Mouse (Mus musculus): ENCODE measurements at regions not wholly inside any gene's neighbourhood (a gene's known extent, or its start where the extent isn't known, plus 50 kb on each side); places are given as distances from the start of the nearest gene placed in this dataset.

- Histone ChIP-seq H3K36me3 (replicated peaks; ENCODE audit: control insufficient read depth, insufficient read depth) (no peaks in the 10 kb centered on the region), H3K4me3 (replicated peaks; ENCODE audit: low read length) (no peak overlapping the region), H3K9ac (no peak overlapping the region), H3K9me3 (ENCODE audit: control insufficient read depth, low read length) (no peaks in the 10 kb centered on the region), H3K27me3 (ENCODE audit: control insufficient read depth, insufficient read depth, low read length) (no peaks in the 10 kb centered on the region), H3K27ac (no peak overlapping the region), H3K4me2 (replicated peaks) (no peak overlapping the region), H3K4me1 (replicated peaks; ENCODE audit: control insufficient read depth, insufficient read depth, low read length) (no peaks in the 10 kb centered on the region)
- ATAC-seq (ENCODE audit: low FRiP score) (no peak), DNase-seq (ENCODE audit: low spot score) (no peak)
- 87% methylated on average over 1 of the region's 1 CpGs for WGBS
Observed at GRCm38 (mm10) chr1:105074326-105074725, 282.2 kb downstream of the Rnf152 start.

- ATAC-seq (ENCODE audit: low FRiP score) (no peak), DNase-seq (ENCODE audit: low spot score) (no peak)
- Histone ChIP-seq H3K4me1 (replicated peaks; ENCODE audit: control insufficient read depth, insufficient read depth, low read length) (no peaks in the 10 kb centered on the region), H3K9ac (no peak overlapping the region), H3K36me3 (replicated peaks; ENCODE audit: control insufficient read depth, insufficient read depth) (no peaks in the 10 kb centered on the region), H3K4me2 (replicated peaks) (no peak overlapping the region), H3K9me3 (ENCODE audit: control insufficient read depth, low read length) (no peaks in the 10 kb centered on the region), H3K27ac (no peak overlapping the region), H3K4me3 (replicated peaks; ENCODE audit: low read length) (no peak overlapping the region), H3K27me3 (ENCODE audit: control insufficient read depth, insufficient read depth, low read length) (no peaks in the 10 kb centered on the region)
- 47% methylated on average over 3 of the region's 3 CpGs for WGBS
Observed at GRCm38 (mm10) chr1:105070661-105071455, 285.7 kb downstream of the Rnf152 start.

- H3K27me3 ChIP-seq (ENCODE audit: control insufficient read depth, insufficient read depth, low read length) = no peaks in the 10 kb centered on the region
- no peaks in the 10 kb centered on the region for H3K9me3 ChIP-seq (ENCODE audit: control insufficient read depth, low read length)
- ATAC-seq (ENCODE audit: low FRiP score) (no peak), DNase-seq (ENCODE audit: low spot score) (no peak)
- WGBS = 77% methylated on average over 4 of the region's 4 CpGs
- no peaks in the 10 kb centered on the region for H3K36me3 ChIP-seq (replicated peaks; ENCODE audit: control insufficient read depth, insufficient read depth)
- H3K27ac ChIP-seq = no peak overlapping the region
- no peak overlapping the region for H3K4me2 ChIP-seq (replicated peaks)
- no peak overlapping the region for H3K9ac ChIP-seq
- no peaks in the 10 kb centered on the region for H3K4me1 ChIP-seq (replicated peaks; ENCODE audit: control insufficient read depth, insufficient read depth, low read length)
- H3K4me3 ChIP-seq (replicated peaks; ENCODE audit: low read length) = no peak overlapping the region
Observed at GRCm38 (mm10) chr1:105067902-105068301, 288.6 kb downstream of the Rnf152 start.

GRCm38 (mm10) chr1:105067049-105067795, 289.3 kb downstream of the Rnf152 start:
- 74% methylated on average over 4 of the region's 4 CpGs for WGBS
- no peak overlapping the region for H3K9ac ChIP-seq
- no peaks in the 10 kb centered on the region for H3K9me3 ChIP-seq (ENCODE audit: control insufficient read depth, low read length)
- no peaks in the 10 kb centered on the region for H3K27me3 ChIP-seq (ENCODE audit: control insufficient read depth, insufficient read depth, low read length)
- ATAC-seq (ENCODE audit: low FRiP score) = no peak
- no peak for DNase-seq (ENCODE audit: low spot score)
- no peaks in the 10 kb centered on the region for H3K36me3 ChIP-seq (replicated peaks; ENCODE audit: control insufficient read depth, insufficient read depth)
- H3K27ac ChIP-seq = no peak overlapping the region
- no peaks in the 10 kb centered on the region for H3K4me1 ChIP-seq (replicated peaks; ENCODE audit: control insufficient read depth, insufficient read depth, low read length)
- H3K4me2 ChIP-seq (replicated peaks) = no peak overlapping the region
- no peak overlapping the region for H3K4me3 ChIP-seq (replicated peaks; ENCODE audit: low read length)

GRCm38 (mm10) chr1:105050584-105051363, 282.4 kb downstream of the Cdh20 start:
- 53% methylated on average over 10 of the region's 10 CpGs for WGBS
- Histone ChIP-seq H3K4me1 (replicated peaks; ENCODE audit: control insufficient read depth, insufficient read depth, low read length) (no peaks in the 10 kb centered on the region), H3K4me3 (replicated peaks; ENCODE audit: low read length) (no peak overlapping the region), H3K9me3 (ENCODE audit: control insufficient read depth, low read length) (no peaks in the 10 kb centered on the region), H3K36me3 (replicated peaks; ENCODE audit: control insufficient read depth, insufficient read depth) (no peaks in the 10 kb centered on the region), H3K27ac (peak overlapping the region; percentile 1; the same call in 1 of the 2 replicates), H3K9ac (no peak overlapping the region), H3K4me2 (replicated peaks) (no peak overlapping the region), H3K27me3 (ENCODE audit: control insufficient read depth, insufficient read depth, low read length) (no peaks in the 10 kb centered on the region)
- peak; percentile 65 for ATAC-seq (ENCODE audit: low FRiP score)
- peak; percentile 35 for DNase-seq (ENCODE audit: low spot score)

Measured in hindbrain, embryonic 14.5 days (tissue).